Mouse (Mus musculus) embryo, embryonic 10 days (tissue): ENCODE results near the gene Pcbd1.

Source experiments
- DNase-seq: peaks from one replicate; pipeline ENCODE4 v3.0.0-alpha.2; 2015; ENCODE audit warnings: low spot score

The Pcbd1 gene

DNA sequence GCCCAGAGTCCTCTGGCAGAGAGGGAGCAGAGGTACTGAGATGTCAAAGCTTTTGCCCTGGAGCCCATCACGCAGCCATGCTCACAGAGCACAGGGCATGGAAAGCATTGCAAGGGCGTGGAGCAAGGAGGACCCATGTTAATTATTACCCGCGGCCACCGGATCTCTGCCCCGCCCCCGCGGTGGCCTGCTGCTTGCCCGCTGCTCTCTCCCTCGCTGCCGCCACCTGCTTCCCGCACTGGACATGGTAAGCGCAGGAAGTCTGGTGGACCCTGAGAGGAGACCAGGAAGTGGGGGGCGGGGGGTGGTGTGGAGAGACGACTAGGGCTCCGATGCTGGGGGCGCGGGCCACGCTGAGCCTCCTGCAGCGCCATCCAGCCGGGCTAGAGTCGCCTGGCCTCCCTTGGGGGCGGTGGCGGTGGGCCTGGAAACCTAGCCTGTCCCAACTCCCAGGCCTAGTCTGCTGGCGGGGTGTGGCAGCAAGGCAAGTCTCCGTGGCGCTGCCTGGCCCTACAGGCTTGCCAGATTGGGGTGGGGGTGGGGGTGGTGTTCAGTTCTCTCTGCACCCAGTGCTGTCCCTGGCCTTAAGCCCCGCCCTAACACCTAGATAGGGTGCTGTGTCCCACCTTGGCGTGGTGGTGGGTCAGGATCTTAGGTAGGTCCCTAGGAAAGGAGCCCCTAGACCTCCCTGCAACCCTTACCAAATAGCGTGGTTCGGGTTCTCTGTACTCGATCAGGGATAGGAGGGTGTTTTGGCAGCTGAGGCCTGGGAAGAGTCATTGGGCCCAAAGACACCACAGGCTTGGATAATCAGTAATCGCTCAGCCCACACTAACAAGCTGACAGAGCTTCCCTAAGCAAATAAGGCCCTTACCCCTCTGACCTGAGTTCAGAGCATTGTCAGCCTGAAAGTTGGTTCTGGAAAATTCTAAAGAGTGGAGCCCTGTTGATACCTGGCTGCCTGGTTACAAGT lies at the start of gene Pcbd1:
Gene Pcbd1, plus strand, starts transcription at position 162 of the 973 bp plus-strand sequence.
- peak; percentile 80 for DNase-seq

DNA sequence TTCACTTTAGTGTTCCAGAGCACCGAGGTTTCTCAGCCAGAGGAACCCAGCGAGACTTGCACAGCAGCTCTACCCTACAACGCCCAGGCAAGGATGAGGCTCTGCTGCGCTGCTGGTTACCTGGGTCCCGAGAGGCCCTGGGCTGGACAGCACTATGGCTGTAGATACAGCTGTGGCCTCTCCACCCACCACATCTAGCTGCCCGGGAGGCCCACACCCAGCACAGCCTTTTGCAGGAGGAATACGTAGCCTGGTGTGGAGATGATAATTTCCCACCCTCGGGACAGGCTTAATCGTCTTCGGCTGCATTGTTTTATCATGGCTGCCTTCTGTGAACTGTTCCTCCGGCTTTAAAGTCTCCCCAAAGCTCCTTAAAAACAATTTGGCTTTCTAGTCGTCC lies 49.5 kb upstream of the Pcbd1 start:
- DNase-seq: no peak

DNA sequence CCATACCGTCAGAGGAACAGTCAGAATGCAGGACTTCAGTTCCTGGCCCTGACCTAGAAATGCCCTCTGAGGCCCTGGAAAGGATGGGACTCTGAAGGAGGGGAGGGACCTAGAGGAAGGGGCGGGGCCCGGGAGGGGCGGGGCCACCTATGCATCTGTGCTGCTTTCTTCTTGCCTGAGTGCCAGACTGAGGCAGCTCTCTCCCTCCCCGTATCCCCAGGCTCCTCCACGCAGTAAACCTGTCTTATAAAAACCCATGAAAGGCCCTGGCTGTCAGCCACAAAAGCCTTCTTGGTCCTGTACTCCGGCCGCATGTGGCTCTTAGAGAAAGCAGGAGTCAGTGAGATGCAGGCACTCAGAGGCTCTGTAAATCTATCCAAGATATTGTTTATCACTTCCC lies 44.0 kb upstream of the Pcbd1 start:
- DNase-seq: peak; percentile 49

DNA sequence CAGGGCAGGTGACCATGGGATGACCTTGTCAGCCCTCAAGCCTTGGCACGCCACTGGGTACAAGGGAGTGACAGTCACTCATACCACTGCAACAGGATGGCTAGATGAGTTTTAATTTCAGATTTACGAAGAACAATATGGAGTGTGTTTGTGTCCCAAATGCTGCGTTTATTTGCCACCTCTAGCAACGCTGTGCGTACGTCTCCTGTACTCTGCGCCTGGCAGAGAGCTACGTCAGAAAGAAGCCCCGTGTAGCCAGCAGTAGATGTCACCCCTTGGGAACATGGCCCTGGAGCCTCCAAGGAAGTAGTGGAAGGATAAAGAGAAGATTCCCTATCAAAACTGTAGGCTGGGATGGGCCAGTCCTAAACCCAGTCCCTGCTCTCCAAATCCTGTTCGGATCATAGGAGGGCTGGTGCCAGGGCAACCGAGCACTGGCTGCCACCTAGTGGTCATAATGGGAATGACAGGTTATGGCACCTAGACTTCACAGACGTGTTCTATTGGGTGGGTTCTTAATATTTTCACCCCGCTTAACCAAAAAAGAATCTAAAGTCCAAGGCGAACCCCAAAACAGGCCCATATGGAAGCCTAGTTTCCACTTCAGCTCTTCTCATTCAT lies 37.0 kb upstream of the Pcbd1 start:
- DNase-seq: peak; percentile 90

DNA sequence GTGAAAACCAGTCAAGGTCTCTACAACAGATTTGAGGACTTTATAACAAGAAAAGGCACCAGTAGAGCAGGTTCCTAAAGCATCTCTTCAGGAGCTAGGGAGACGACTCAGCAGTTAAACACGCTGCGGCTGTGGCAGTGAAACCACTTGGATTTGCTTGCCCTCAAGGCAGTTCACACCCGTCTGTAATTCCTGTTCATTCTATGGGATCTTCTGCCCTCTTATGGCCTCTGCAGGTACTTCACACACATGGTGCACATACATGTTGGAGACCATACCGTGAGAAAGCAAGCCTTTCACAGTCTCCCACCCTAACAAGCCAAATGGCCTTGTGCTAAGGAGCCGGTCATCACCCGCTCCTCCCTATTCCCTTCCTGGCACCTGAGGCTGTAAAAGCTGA lies 32.5 kb upstream of the Pcbd1 start:
- no peak for DNase-seq

DNA sequence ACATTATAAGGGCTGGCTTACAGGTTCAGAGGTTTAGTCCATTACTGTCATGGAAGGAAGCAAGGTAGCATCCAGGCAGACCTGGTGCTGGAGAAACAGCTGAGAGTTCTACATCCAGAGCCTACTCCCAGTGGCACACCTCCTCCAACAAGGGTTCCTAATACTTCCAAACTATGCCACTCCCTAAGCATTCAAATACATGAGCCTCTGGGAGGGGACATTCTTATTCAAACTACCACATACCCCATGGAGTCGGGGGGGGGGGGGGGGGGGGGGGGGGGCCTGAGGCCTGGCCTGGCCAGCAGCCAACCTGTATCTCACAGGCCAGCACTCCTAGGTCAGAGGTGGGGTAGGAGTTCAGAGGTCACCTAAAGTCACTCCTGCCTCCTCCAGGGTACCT lies 30.0 kb upstream of the Pcbd1 start:
- no peak for DNase-seq

DNA sequence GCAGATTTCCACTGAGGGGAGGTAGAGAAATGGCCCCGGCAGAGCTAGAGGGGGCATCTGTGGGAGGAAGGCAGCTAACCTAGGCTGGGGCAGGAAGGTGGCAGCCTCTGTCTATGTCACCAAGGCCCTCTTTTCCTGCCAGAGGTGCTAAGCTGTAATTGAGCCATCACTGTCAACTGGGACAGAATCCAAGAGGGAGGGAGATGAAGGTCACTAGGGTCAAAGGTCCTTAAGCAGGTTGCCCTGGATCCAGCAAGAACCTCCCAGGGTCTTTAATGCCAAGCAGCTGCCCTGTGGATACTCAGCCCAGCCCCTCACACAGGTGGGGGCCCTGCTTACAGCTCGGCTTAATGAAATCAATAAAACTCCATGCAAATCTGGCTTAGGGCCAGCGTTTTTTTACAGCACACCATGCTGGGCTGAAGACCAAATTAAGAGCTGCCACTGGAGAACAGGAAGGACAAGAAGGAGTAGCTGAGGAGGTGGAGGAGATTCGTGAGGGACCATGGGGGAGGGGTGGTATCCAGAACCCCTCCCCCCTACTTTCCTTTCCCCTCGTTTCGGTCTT lies 29.5 kb upstream of the Pcbd1 start:
- peak; percentile 61 for DNase-seq

DNA sequence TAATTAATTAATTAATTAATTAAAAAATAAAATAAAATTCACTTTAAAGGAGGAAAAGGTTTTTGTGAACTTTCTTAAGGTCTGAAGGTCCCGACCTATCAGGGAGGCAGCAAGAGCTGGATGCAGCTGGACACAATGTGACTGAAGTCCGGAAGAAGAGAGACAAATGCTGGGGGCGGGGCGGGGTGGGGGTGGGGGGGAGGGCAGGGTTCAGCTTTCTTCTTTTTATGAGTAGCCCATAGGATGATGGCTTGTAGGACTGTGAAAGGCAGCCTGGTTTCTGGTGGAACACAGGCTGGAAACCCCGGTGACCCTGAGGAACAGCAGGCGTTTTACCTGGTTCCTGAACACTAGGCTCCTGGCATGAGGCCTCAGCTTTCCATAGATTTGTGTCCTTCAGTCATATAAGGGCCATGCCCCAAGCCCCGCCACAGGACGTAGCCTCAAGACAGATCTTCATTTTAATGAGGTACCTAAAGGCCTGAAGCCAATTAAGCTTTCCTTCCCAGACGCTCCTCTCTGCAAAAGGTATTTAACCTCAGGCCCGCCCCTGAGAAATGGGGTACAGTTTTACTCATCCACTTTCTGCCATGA lies 25.8 kb upstream of the Pcbd1 start:
- no peak for DNase-seq

DNA sequence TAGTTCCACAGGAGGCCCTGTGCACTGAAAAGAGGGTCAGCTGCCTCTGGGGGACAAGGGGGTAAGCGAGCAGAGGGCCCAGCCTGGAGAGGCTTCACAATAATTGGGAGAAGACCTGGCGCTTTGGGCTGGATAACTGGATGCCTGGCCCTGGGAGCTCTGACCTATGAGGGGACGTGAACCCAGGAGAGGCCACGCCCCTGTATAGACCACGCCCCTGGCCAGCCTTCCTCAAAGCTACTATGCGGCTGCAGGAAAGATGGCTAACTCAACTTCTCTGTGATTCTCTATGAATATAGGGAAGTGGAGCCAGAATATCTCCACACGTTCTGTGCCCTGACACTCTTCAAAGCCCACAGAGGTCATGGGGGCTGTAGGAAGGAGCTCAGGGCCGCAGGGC lies 24.5 kb upstream of the Pcbd1 start:
- DNase-seq: peak; percentile 93

DNA sequence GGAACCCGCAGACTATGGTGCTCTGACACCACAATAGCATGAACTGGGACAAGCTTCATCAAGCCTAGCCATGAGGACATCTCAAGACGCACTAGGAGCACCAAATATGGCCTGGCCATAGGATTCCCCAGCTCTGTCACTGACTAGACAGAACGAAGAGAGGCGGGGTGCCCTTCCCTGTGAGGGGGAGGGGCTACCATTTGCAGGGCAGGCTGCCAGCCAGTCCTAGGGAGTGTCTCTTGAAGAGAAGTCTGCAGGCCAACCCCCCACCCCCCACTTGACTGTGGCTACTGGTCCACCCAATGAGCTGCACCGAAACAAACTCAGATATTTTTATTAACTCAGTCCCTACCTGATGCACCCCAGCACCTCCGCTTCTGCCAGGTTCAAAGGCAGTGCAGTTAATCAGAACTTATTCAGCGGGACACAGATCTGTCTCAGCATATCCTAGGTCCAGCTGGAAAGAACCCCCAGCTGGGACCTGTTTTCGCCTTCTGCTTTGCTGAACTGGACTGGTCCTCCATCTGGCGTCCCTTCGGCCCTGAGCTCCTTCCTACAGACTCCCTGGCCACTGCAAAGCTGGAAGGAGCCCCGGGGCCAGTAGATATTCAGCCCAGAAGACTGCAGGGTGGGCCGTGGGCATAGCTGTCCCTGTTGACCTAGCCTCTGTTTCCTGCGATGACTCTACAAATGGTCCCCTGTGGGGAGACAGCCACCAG lies 23.7 kb upstream of the Pcbd1 start:
- DNase-seq: peak; percentile 40

DNA sequence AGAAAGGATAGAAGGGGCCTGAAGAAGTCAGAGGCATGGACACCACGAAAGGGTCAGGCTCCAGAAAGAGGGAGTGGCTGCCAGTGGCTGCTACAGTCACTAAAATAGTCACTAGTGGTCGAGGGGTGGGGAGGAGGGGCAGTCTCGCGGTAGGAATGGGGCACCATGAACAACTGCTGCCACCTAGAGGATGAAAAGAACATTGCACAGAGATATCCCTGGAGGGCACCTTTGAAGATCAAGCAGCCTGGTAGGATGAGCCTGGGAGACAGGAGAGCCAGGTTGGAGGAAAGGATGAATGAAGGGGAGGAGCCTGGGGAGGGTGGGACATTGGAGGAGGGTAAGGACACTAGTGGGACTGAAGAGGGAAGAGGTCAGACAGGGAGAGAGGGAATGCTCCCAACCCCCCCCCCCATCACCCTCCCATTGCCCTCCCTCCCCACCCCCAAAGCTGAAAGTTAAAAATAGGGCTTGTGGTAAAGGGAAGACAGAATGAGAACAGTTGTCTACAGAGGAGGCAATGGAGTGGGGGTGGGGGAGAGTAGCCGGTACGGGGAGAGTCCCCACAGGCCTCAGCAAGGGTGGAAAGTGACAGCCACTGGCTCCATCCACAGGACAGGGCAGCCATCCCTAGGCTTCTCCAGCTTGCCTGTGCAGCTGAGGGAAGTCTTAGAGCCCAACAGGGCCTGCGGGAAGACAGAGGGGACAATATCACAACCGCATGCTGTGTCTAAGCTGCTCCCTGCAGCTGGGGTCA lies 20.5 kb upstream of the Pcbd1 start:
- DNase-seq: peak; percentile 84

DNA sequence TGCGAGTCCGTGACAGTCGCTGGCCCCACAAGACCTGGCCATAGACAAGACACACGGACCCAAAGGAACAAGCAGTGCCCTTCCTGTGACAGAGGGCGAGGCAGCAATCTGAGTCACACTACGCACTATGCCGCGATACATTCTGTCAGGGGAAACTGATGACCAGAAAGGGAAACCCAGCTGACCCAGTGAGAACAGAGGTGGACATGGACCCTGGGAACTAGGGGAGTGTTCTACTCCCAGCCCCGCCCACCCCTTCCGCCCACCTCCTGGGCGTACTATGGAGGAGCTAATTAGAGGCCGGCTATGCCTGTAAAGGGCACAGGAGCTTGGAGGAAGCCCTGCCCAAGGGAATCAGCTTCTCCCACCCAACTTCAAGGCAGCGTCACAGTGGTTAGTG lies 19.9 kb upstream of the Pcbd1 start:
- peak; percentile 57 for DNase-seq

DNA sequence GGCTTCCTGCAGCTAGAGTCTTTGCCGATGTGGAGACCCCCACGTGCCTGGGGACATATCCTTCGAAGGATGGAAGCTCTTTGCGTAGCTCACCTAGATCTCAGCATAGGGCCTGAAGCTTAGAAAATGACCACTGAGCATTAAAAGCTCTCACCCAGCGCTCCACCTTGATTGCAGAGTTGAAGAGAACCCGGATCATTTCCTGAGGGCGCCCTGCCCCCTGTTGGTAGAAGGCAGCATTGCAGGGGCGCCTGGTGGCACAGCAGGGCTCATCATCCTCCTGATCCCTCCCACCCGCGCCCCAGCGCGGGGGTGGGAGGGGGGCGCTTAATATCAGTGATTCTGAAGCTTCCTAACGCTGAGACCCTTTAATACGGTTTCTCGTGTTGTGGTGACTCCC lies 16.8 kb upstream of the Pcbd1 start:
- peak; percentile 62 for DNase-seq

DNA sequence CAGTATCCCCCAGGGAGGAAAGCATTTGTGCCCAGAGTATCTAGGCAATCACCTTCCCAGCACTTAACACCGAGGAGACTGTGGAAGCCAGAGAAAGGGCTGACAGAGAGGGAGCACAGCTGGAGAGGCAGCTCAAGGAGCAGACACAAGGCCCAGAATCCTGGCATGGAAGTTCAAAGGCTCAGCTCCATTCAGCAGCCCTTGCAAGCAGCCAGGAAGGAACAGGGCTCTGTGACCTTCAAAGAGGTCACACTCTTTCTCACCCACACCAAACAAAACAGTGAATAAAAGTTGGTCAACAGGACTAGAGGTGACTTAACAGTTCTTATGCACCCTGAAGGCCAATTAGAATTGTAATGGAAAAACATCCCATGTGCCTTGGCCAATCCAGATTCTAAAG lies 14.5 kb upstream of the Pcbd1 start:
- no peak for DNase-seq

DNA sequence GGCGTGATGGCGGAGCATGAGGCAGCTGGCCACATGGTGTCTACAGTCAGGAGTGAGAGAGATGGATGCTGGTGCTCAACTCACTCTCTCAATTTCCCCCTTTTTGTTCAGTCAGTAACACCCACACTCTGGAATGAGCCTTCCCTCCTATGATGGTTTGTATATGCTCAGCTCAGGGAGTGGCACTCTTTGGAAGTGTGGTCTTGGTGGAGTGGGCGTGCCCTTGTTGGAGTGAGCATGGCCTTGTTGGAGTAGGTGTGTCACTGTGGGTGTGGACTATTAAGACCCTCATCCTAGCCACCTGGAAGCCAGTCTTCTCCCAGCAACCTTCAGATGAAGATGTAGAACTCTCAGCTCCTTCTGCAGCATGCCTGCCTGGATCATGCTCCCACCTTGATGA lies 13.5 kb upstream of the Pcbd1 start:
- no peak for DNase-seq

DNA sequence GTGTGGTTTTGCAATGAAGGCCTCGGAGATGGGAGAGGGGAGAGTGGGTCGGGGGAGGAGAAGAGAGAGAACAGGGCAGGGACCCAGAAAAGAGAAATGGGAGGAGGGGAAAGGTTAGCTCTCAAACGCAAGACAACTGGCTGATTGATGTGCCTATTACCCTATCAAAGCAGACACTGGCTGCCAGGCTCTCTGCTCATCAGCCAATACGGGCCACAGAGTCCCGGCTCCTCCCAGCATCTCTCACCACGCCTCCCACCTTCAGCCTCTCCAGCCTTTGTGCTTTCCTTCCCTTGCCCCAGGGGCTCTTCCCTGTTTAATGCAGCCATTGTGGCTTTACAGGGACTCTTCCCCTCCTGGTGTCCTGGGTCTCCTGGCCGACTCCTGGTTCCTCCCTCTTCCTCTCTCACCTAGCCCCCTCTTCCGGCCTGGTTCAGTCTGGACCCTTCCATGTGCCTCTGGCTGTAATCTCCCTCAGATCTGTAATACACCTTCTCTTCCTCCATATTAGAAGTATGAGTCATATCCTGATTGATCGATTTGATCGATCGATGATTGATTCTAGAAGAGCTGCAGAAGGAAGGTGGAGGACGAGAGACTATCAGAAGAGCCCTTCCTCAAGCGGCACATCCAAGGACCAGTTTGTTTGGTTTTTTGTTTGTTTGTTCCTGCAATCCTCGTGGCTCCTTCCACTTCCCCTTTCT lies 8.8 kb upstream of the Pcbd1 start:
- peak; percentile 94 for DNase-seq

DNA sequence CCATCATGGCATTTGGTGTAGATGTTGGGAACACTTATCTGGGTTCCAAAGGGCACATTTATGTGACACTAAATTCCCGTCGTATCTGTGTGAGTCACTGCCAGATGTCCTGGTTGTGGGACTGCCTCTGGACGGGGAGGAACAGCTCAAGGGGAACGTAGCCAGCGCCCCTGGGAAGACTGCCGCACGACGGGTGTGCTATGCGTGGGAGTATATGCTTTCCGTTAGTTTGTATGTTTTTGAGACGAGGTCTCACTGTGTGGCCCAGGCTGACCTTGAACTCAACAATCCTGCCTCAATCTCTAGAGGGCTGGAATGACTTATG lies 8.2 kb upstream of the Pcbd1 start:
- DNase-seq: no peak

DNA sequence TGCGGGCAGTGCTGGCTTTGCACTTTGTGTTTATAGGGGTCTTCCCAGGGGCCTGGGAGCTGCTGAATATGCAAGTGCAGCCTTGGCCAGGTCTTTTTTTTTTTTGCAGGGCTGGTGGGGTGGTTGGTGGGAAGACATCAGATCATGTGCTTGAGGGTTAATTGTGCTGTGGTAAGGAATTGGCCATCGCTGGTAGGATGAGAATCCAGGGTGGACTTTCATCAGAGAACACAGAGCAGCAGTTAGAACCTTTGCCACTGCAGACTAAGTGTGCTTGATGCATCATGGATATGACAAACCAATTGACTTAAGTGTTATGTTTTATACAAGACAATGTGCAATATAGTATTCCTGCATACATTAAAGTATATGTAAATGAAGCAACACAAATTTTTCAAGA lies 3.8 kb upstream of the Pcbd1 start:
- no peak for DNase-seq

DNA sequence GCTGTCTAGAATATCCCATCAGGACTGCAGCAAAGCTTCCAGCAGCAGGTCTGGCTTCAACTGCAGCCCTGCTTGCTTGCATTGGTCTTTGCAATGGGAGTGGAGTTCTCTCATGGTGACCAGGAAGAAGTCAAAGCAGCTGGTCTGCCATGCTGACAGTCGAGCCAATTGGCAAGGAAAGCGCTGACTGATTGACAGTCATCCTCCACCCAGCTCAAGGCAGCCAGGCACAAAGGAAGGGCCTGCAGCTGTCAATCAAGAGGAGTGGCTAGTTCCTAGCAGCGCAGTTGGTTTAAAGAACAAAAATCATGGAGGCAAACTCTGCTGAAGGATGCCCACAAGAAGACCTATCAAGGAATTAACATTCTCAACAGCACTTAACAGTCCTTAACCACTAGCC lies 2.6 kb upstream of the Pcbd1 start:
- DNase-seq: peak; percentile 33

DNA sequence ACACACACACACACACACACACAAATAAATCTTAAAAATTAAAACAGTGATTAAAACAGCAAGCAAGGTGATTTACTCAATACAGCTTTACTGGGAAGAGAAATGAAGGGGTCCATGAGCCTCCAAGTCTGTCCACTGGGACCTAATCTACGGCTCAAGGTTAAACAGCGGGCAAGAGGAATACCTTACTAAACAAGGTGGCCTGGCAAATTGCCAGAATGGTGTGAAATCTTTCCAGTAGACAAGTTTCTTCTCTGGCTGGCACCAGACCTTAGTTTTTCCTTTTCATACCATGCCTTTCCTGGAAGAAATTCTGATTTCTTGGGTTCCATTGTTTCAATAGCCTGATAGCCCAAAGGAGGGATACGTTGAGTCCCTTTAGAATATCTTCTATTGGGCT lies 663 bp upstream of the Pcbd1 start:
- DNase-seq: no peak

DNA sequence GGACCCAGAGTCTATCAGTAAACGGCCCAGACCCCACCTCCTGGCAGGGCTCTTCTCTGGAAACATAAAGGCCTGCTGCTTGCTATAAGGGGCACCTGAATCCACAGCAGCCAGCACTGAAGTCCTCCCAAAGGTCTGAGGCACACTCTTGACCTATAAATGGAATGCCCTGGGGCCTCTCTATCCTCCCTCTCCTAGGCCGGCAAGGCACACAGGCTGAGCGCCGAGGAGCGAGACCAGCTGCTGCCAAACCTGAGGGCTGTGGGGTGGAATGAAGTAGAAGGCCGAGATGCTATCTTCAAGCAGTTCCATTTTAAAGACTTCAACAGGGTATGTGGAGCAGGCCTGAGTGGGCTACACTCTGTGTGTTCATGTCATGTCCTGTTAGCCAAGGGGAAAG lies 2.7 kb downstream of the Pcbd1 start:
- no peak for DNase-seq
